Mouse (Mus musculus): ENCODE results near the gene A4galt.

DNA sequence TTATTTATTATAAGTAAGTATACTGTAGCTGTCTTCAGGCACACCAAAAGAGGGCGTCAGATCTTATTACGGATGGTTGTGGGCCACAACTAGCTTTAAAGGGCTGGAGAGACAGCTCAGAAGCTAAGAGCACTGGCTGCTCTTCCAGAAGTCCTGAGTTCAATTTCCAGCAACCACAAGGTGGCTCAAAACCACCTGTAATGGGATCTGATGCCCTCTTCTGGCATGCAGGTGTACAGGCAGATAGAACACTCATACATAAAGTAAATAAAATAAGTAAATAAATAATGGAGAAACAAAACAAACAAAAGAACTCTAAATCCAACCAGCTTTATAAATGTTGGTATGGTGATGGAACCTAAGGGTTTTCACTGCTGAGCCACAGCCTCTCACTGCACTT, 47.2 kb upstream of the A4galt start:
- TF ChIP-seq POLR2A (IDR thresholded peaks at IDR 0.05; ENCODE audit: low read depth, low read length) (no peak), E2F4 (IDR thresholded peaks at IDR 0.05; ENCODE audit: insufficient replicate concordance, low read depth, low read length) (no peak), CHD1 (IDR thresholded peaks at IDR 0.05; ENCODE audit: low read depth, low read length) (no peak), MAFK (IDR thresholded peaks at IDR 0.05; ENCODE audit: insufficient replicate concordance, low read length) (no peak)

Data from CH12.LX (cell line).